Mouse (Mus musculus) cortical plate, adult 2 months (tissue): Measurements from ENCODE around the gene 4922502D21Rik. TPM values are rescaled to one million over a fixed set of nuclear protein-coding genes. Genes with fewer than 3 reads are reported as not detected.

Experiments used
- H3K27ac ChIP-seq: fragments of 200-500 bp; 2 replicates; pipeline ENCODE4 v1.5.1; 2012; ENCODE audit warnings: low read length, control low read depth, inconsistent platforms; ENCODE audit not compliant: insufficient read depth
- H3K4me1 ChIP-seq: fragments of 200-500 bp; 2 replicates; pipeline ENCODE4 v1.6.1; 2011; ENCODE audit warnings: low read length; ENCODE audit not compliant: control insufficient read depth, insufficient read depth
- H3K4me3 ChIP-seq: fragments of 200-500 bp; 2 replicates; pipeline ENCODE4 v1.5.1; 2011; ENCODE audit warnings: mild to moderate bottlenecking, low read length, control low read depth; ENCODE audit not compliant: insufficient read depth
- CTCF ChIP-seq: fragments of 200-500 bp; IDR thresholded peaks from 2 replicates; pipeline ENCODE4 v1.5.1; 2011; ENCODE audit warnings: mild to moderate bottlenecking, control low read depth, low read length; ENCODE audit not compliant: insufficient read depth; ENCODE audit errors: extremely low read depth
- POLR2A ChIP-seq: fragments of 200-500 bp; IDR thresholded peaks from 2 replicates; pipeline ENCODE4 v1.6.1; 2011; ENCODE audit warnings: mild to moderate bottlenecking, low read length, control low read depth; ENCODE audit not compliant: insufficient read depth; ENCODE audit errors: extremely low read depth
- polyA plus RNA-seq: library from polyadenylated mRNA; depleted of rRNA; stranded (reverse); fragments of >200 nt; gene quantifications from 2 replicates; pipeline ENCODE4 v1.2.3, GENCODE M21; 2012; rRNA removed

The 4922502D21Rik gene
- polyA plus RNA-seq = not detected in 2 replicates

DNA sequence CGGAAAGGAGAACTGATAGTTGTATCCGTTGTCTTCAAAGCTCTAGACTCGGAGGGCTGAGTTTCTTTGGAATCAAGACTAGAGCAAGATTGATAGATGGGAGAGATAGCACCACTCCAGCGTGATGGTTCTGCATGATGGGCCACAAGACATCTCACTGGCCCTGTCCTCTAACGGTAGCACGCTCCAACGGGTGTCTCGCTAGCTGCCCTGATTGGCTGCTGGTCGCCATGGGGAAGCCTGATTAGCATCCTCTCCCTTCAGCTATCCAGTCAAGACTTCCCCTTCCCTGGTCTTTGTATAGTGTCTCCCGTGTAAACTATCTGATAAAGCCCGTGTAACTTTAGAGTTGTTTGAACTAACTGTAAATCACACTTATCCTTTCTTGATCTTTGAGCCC, at the start of gene 4922502D21Rik:
Gene 4922502D21Rik (minus strand): TSS at position 187 of the 400 bp plus-strand sequence.
- no peak within 1 kb of the TSS for H3K27ac ChIP-seq

GRCm38 (mm10) chr6:129380454-129380853, 48.9 kb upstream of the 4922502D21Rik start:
- Histone ChIP-seq H3K4me3 (no peak overlapping the region), H3K27ac (no peak overlapping the region), H3K4me1 (no peaks in the 10 kb centered on the region)
- TF ChIP-seq CTCF (no peak), POLR2A (no peak)

More for the DNA sequence above, at the start of gene 4922502D21Rik:
- H3K4me1 ChIP-seq = no peaks in the 10 kb centered on the region; the same call in 1 of the 2 replicates
- no peak for TF ChIP-seq CTCF
- no peak for TF ChIP-seq POLR2A
- H3K4me3 ChIP-seq = no peak within 1 kb of the TSS

GRCm38 (mm10) chr6:129374937-129375471, 43.4 kb upstream of the 4922502D21Rik start:
- no peak overlapping the region for H3K27ac ChIP-seq
- TF ChIP-seq CTCF = no peak
- TF ChIP-seq POLR2A = no peak
- no peak overlapping the region for H3K4me3 ChIP-seq
- H3K4me1 ChIP-seq = no peaks in the 10 kb centered on the region

DNA sequence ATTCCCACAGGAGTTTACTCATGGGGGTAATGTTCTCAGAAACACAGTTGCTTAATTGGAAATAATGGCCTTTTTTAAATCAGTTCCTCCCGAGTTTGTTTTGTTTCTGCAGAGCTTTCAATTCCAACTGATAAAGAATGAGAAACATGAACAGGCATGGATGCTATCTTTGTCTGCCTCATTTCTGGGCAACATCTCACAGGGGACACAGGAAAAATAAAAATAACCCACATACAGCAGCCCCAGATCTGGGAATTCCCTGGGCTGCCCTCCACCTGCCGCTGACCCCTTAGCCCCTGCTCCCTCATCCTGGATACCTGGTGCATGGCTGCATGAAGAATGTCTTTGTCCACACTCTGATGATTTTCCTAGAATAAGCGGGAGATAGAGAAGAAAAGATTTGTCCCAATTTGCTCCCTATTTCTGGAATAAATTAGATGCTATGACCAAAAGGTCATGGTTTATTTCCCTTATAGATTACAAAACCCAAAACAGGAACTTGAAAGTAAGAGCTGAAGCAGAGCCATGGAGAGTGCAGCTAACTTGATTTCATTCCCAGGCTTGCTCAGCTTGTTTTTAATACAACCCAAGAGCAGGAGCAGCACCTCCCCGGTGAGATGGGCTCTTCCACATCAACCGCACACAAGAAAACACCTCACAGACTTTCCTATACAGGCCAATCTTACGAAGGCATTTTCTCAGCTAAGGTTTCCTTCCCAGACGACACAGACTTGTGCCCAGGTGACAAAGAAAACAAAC, 38.0 kb upstream of the 4922502D21Rik start:
- no peak overlapping the region for H3K4me3 ChIP-seq
- H3K27ac ChIP-seq = no peak overlapping the region
- no peak for TF ChIP-seq CTCF
- no peak for TF ChIP-seq POLR2A
- H3K4me1 ChIP-seq = no peaks in the 10 kb centered on the region

DNA sequence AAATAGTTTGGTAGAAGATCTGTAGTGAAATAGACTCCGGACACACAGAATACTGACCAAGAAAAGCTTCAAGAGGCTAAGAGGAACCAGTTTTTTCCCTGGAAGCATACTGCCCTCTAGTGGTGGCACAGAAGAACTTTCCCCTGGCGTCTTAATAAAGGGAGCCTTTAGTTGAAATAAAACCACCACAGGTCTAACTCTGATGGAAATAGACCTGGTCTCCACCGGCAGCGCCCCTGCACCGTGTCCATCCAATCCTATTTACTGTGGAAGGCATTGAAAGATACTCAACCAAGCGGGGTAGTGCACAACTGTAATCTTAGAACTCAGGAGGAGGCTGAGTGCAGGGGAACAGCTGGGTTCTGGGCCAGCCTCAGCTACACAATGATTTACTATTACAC, 34.4 kb upstream of the 4922502D21Rik start:
- H3K27ac ChIP-seq = no peak overlapping the region
- TF ChIP-seq CTCF = peak; percentile 70
- TF ChIP-seq POLR2A = no peak
- H3K4me3 ChIP-seq = no peak overlapping the region
- no peaks in the 10 kb centered on the region for H3K4me1 ChIP-seq

DNA sequence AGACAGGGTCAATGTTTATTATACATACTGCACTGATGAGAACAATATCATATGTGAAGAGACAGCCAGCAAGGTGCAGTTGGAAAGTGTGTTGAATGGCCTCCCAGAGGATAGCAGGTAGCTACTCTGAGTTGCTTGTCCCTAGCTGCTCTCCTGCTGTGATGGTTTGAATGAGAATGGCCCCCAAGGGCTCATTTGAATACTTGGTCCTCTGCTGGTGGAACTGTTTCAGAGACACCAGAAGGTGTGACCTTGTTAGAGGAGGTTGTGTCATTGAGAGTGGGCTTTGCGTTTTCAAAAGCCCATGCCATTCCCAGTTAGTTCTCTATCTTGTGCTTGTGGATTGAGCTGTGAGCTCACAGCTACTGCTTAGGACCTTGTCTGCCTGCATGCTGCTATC, 32.3 kb upstream of the 4922502D21Rik start:
- H3K4me3 ChIP-seq = no peak overlapping the region
- H3K27ac ChIP-seq = no peak overlapping the region
- no peaks in the 10 kb centered on the region for H3K4me1 ChIP-seq
- no peak for TF ChIP-seq CTCF
- no peak for TF ChIP-seq POLR2A

- Histone ChIP-seq H3K4me1 (no peaks in the 10 kb centered on the region), H3K4me3 (no peak overlapping the region), H3K27ac (no peak overlapping the region)
- TF ChIP-seq POLR2A (no peak), CTCF (no peak)
Measured at GRCm38 (mm10) chr6:129359515-129359914, 27.9 kb upstream of the 4922502D21Rik start.

DNA sequence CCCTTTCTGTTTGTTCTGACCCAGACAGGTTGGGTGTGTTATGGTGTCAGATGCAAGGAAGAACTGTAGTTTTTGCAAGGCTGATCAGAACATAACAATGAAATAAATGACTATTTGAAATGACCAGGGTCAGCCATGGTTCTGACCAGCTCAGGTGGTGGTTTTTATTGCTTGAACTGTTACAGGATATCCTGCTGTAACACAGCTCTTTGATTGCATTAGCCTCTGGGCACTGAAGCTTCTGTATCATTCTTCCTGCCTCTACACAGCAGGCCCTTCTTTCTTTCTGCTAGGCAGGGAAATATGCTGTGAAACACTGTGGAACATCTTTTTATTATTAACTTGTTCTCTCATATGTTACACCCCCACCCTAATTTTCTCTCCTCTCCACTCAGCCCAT, 24.8 kb upstream of the 4922502D21Rik start:
- no peak overlapping the region for H3K27ac ChIP-seq
- TF ChIP-seq POLR2A = no peak
- H3K4me1 ChIP-seq = no peaks in the 10 kb centered on the region
- H3K4me3 ChIP-seq = no peak overlapping the region

GRCm38 (mm10) chr6:129355774-129356173, 24.2 kb upstream of the 4922502D21Rik start:
- Histone ChIP-seq H3K4me1 (no peaks in the 10 kb centered on the region), H3K27ac (no peak overlapping the region), H3K4me3 (no peak overlapping the region)
- TF ChIP-seq POLR2A (no peak), CTCF (no peak)

GRCm38 (mm10) chr6:129351091-129351490, 19.5 kb upstream of the 4922502D21Rik start:
- Histone ChIP-seq H3K4me3 (no peak overlapping the region), H3K4me1 (no peaks in the 10 kb centered on the region), H3K27ac (no peak overlapping the region)
- TF ChIP-seq CTCF = no peak
- no peak for TF ChIP-seq POLR2A
